Mouse (Mus musculus) thymus, adult 2 months (tissue): ENCODE data around the gene Surf4. TPM values are rescaled to one million over a fixed set of nuclear protein-coding genes. Genes with fewer than 3 reads are reported as not detected.
"Not testable (repeated sequence)": the region's sequence is repeated elsewhere in the genome, so short reads cannot be mapped to it uniquely, and the experiment has no call there.

Experiments
- DNase-seq: peaks from one replicate; pipeline ENCODE4 v3.0.0; 2021
- H3K27ac ChIP-seq: fragments of 200-500 bp; 2 replicates; pipeline ENCODE4 v1.5.1; 2012; ENCODE audit warnings: low read length, control low read depth; ENCODE audit not compliant: control insufficient read depth, insufficient read depth
- H3K27me3 ChIP-seq: fragments of 200-500 bp; 2 replicates; pipeline ENCODE4 v1.6.1; 2012; ENCODE audit warnings: mild to moderate bottlenecking, low read length, moderate library complexity, mixed read lengths; ENCODE audit not compliant: control insufficient read depth, insufficient read depth
- H3K36me3 ChIP-seq: fragments of 200-500 bp; 2 replicates; pipeline ENCODE4 v1.6.1; 2012; ENCODE audit warnings: mild to moderate bottlenecking, low read length, moderate library complexity; ENCODE audit not compliant: control insufficient read depth, insufficient read depth
- H3K4me1 ChIP-seq: fragments of 200-500 bp; replicated peaks from 2 replicates; pipeline ENCODE4 v1.6.1; 2012; ENCODE audit warnings: low read length; ENCODE audit not compliant: control insufficient read depth, insufficient read depth
- H3K4me3 ChIP-seq: fragments of 200-500 bp; 2 replicates; pipeline ENCODE4 v1.5.1; 2012; ENCODE audit warnings: mild to moderate bottlenecking, low read length, control low read depth, moderate library complexity; ENCODE audit not compliant: control insufficient read depth, insufficient read depth
- CTCF ChIP-seq: fragments of 200-500 bp; IDR thresholded peaks from 2 replicates; pipeline ENCODE4 v1.5.1; 2012; ENCODE audit warnings: mild to moderate bottlenecking, control low read depth, low read length, moderate library complexity, borderline replicate concordance; ENCODE audit not compliant: control insufficient read depth, poor library complexity, insufficient read depth; ENCODE audit errors: extremely low read depth
- POLR2A ChIP-seq: fragments of 200-500 bp; IDR thresholded peaks from 2 replicates; pipeline ENCODE4 v1.6.1; 2012; ENCODE audit warnings: mild to moderate bottlenecking, low read length, control low read depth, moderate library complexity; ENCODE audit not compliant: control insufficient read depth, poor library complexity, insufficient read depth; ENCODE audit errors: extremely low read depth
- WGBS: fragments of 180-500 bp; shearing (Covaris S2); methylation state at CpG from one replicate; pipeline ENCODE4 v1.1.7; 2018; 5-methylcytosine and 5-hydroxymethylcytosine counted together
- polyA plus RNA-seq: library from polyadenylated mRNA; depleted of rRNA; stranded (reverse); fragments of >200 nt; gene quantifications from 2 replicates; pipeline ENCODE4 v1.2.3, GENCODE M21; 2012

Gene Surf4
- polyA plus RNA-seq, 1 experiment: 410 TPM

- no peak for TF ChIP-seq POLR2A
- no peak for TF ChIP-seq CTCF
- H3K4me3 ChIP-seq: no peak overlapping the region
- no peak overlapping the region for H3K27ac ChIP-seq
- H3K36me3 ChIP-seq: no peaks in the 10 kb centered on the region; the same call in 1 of the 2 replicates
- DNase-seq: no peak
- H3K27me3 ChIP-seq: no peaks in the 10 kb centered on the region
- peaks cover 30% of the 10 kb centered on the region for H3K4me1 ChIP-seq
- WGBS: 96% methylated on average over 2 of the region's 2 CpGs
These were observed 27.8 kb downstream of the Surf4 start for GRCm38 (mm10) chr2:26905936-26906335.

DNA sequence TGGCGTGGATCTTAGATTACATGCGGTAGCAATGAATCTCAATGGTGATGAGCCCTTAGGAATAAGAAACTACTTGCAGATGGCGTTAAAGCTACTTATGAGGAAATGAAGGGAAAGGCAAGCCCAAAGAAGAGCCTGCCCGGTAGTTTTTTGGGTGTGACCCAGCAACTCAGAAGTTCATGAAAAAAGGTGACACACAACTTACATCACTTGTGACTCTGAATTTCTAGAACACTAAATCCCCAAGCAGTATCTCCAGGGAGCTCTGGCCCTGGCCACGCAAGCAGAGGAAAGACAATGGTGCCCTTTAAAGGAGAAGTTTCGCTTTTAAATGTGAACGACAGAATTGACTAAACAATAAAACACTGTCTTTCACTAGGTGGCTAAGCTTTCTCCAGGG is 30.4 kb downstream of the Surf4 start:
- peaks cover 18% of the 10 kb centered on the region for H3K4me1 ChIP-seq
- peaks cover 15% of the 10 kb centered on the region for H3K36me3 ChIP-seq

GRCm38 (mm10) chr2:26902467-26903220 is 31.1 kb downstream of the Surf4 start, which contains the start of gene Surf6:
Surf6 (minus strand) TSS chr2:26902879.
- under 1% methylated on average over 41 of the region's 41 CpGs for WGBS
- peaks cover 14% of the 10 kb centered on the region for H3K4me1 ChIP-seq
- peak within 1 kb of the TSS; percentile 70 for H3K27ac ChIP-seq
- peak within 1 kb of the TSS; percentile 92 for H3K4me3 ChIP-seq
- H3K36me3 ChIP-seq: peaks cover 22% of the 10 kb centered on the region
- TF ChIP-seq CTCF: no peak
- TF ChIP-seq POLR2A: peak; percentile 71
- H3K27me3 ChIP-seq: no peaks in the 10 kb centered on the region
- DNase-seq: peak; percentile 96

More for the DNA sequence above, 30.4 kb downstream of the Surf4 start:
- Histone ChIP-seq H3K4me3 (peak overlapping the region; percentile 69), H3K27ac (peak overlapping the region; percentile 70), H3K27me3 (no peaks in the 10 kb centered on the region)
- TF ChIP-seq POLR2A (no peak), CTCF (no peak)
- 8% methylated on average over 7 of the region's 7 CpGs for WGBS
- DNase-seq: no peak

DNA sequence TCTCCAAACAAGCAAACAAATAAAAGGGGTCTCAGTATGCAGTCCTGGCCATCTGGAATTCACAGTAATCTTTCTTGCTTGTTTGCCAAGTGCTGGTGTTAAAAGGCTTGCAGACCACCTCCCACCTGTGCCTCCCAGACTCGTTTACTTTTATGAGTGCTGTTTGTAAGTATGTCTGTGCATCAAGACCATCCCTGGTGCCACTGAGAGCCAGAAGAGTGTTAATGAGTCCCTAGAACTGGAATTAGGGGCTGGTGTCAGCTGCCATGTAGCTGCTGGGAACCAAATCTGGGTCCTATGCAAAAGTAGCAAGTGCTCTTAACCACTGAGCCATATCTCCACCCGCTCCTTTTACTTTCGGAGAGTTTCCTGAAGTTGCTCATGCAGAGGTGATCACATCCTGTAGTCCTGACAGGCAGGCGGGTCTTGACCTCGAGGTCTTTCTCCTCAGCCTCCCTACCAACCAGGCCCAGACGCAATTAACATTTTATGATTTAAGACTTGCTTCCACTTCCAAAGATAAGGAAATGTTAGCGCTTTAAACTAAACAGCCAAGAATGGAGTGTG is 31.8 kb downstream of the Surf4 start:
- TF ChIP-seq CTCF: no peak
- no peak for TF ChIP-seq POLR2A
- peak overlapping the region; percentile 92 for H3K4me3 ChIP-seq
- no peak overlapping the region for H3K27ac ChIP-seq
- peaks cover 14% of the 10 kb centered on the region for H3K4me1 ChIP-seq
- 6% methylated on average over 7 of the region's 7 CpGs for WGBS
- H3K36me3 ChIP-seq: peaks cover 26% of the 10 kb centered on the region
- no peak for DNase-seq
- no peaks in the 10 kb centered on the region for H3K27me3 ChIP-seq

DNA sequence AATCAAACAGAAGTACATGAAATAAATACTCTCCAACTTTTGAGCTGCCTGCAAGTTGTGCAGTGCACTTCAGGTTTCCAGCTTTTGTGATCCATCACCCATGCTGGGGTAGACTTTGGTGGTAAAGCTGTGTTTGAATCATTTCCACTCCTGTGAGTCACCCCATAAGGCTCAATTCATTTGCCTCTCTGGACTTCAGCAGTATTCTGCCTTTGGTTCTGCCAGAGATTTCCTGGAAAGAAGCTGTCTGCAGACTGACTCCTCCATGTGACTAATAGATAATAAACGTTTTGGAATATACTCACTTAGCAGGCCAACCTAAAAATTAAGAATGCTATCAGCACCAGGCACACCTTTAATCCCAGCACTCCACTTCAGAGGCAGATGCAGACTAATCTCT is 33.0 kb downstream of the Surf4 start:
- 69% methylated on average over 1 of the region's 1 CpGs for WGBS
- H3K27ac ChIP-seq: no peak overlapping the region
- H3K4me1 ChIP-seq: peaks cover 14% of the 10 kb centered on the region
- TF ChIP-seq POLR2A (no peak), CTCF (no peak)
- DNase-seq: no peak
- H3K36me3 ChIP-seq: peaks cover 35% of the 10 kb centered on the region
- no peak overlapping the region for H3K4me3 ChIP-seq
- no peaks in the 10 kb centered on the region for H3K27me3 ChIP-seq

- TF ChIP-seq CTCF (no peak), POLR2A (no peak)
- H3K36me3 ChIP-seq: peaks cover 78% of the 10 kb centered on the region
- WGBS: 91% methylated on average over 4 of the region's 4 CpGs
- no peak overlapping the region for H3K4me3 ChIP-seq
- H3K4me1 ChIP-seq: no peaks in the 10 kb centered on the region
- no peaks in the 10 kb centered on the region for H3K27me3 ChIP-seq
- no peak for DNase-seq
- no peak overlapping the region for H3K27ac ChIP-seq
These were observed 37.8 kb downstream of the Surf4 start for GRCm38 (mm10) chr2:26895898-26896297.

GRCm38 (mm10) chr2:26886170-26886569 is 47.6 kb downstream of the Surf4 start:
- not testable (repeated sequence) for H3K27ac ChIP-seq, DNase-seq, H3K4me1 ChIP-seq, H3K27me3 ChIP-seq, H3K4me3 ChIP-seq
- peaks cover 17% of the 10 kb centered on the region for H3K36me3 ChIP-seq
- WGBS: 92% methylated on average over 4 of the region's 4 CpGs

GRCm38 (mm10) chr2:26885541-26885940 is 48.2 kb downstream of the Surf4 start:
- H3K4me1 ChIP-seq, H3K27ac ChIP-seq, H3K4me3 ChIP-seq, H3K27me3 ChIP-seq, DNase-seq: not testable (repeated sequence)
- 98% methylated on average over 2 of the region's 2 CpGs for WGBS
- H3K36me3 ChIP-seq: peaks cover 12% of the 10 kb centered on the region
